Mouse (Mus musculus): ENCODE results near the gene Slc27a1. TPM values are rescaled to one million over a fixed set of nuclear protein-coding genes. Genes with fewer than 3 reads are reported as not detected.

Slc27a1 gene
- total and polyA plus RNA-seq, 3 experiments: 0.46 to 1.3 TPM; not detected in 1

DNA sequence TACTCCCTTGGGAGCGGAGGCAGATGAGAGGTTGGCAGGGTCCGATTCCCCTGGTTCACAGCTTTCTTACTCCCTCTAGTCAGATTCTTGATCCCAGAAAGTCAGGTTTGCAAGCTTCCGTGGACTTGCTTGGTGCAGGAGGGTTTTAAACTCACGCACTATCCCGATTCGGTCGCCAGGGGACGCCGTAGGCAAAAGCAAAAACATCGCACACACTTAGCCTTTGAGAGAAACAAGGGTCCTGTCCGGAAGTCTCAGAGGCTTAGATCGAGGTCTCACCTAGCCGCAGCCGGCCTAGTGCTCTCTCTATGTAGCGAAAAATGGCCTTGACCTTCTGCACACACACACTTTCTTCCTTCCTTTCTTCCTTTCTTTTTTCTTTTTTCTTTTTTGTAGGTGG, 7.3 kb upstream of the Slc27a1 start:
- H3K79me2 ChIP-seq (ENCODE audit: control insufficient read depth, insufficient read depth, low read length, poor library complexity): no peaks in the 10 kb centered on the region
- H3K27me3 ChIP-seq (ENCODE audit: control insufficient read depth in 1 of 2, insufficient read depth in 2 of 2, low read length in 2 of 2): no peaks in the 10 kb centered on the region
- peak; percentile 81 for DNase-seq (ENCODE audit: low read depth, low spot score)

DNA sequence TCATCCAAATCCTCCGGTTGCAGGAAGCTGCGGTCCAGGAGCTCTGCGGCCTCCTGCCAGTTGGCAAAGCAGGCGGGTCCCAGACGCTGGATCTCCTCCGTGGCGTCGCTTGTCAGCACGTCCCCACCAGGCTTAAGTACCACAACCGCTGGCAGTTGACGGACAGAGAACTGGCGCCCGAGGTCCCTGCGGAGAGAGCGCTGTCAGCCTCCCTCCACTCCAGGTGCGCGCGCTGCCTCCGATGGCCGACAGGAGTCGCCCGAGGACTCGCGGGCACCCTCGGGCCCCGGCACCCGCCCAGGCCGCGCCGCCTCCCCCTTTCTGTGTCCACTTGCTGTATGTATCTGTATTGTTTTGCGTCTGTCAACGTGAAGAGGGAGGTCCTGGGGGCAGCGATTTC, 5.9 kb upstream of the Slc27a1 start:
- H3K27me3 ChIP-seq (ENCODE audit: control insufficient read depth in 1 of 2, insufficient read depth in 2 of 2, low read length in 2 of 2): no peaks in the 10 kb centered on the region

More for the DNA sequence above, 7.3 kb upstream of the Slc27a1 start:
- Histone ChIP-seq H3K4me3 (ENCODE audit: control insufficient read depth in 1 of 2, insufficient read depth in 1 of 2, low read depth in 2 of 2, low read length in 2 of 2) (no peak overlapping the region), H3K4me1 (ENCODE audit: control insufficient read depth in 1 of 2, insufficient read depth in 2 of 2, low read length in 2 of 2) (peaks cover 4 to 11% of the 10 kb centered on the region in 2 experiments; a peak in 3 of 4 replicates), H3K27ac (ENCODE audit: control insufficient read depth, low read depth, low read length) (no peak overlapping the region), H3K9me3 (replicated peaks; ENCODE audit: insufficient read depth, low read length) (no peaks in the 10 kb centered on the region), H3K9ac (ENCODE audit: control insufficient read depth, low read depth, low read length, poor library complexity, severe bottlenecking) (no peak overlapping the region), H3K36me3 (ENCODE audit: control insufficient read depth in 1 of 2, insufficient read depth in 2 of 2, low read length in 2 of 2) (peaks cover 0 to 7% of the 10 kb centered on the region in 2 experiments; a peak in 2 of 4 replicates)
- TF ChIP-seq E2F4 (IDR thresholded peaks at IDR 0.05; ENCODE audit: borderline replicate concordance, low read depth, low read length): no peak
- TF ChIP-seq HCFC1 (IDR thresholded peaks at IDR 0.05; ENCODE audit: low read depth, low read length): no peak
- TF ChIP-seq TAL1 (IDR thresholded peaks at IDR 0.05; ENCODE audit: low read length): no peak
- TF ChIP-seq RAD21 (IDR thresholded peaks at IDR 0.05; ENCODE audit: low read depth, low read length): peak; percentile 69
- TF ChIP-seq TCF12 (IDR thresholded peaks at IDR 0.05; ENCODE audit: low read depth, low read length): no peak
- TF ChIP-seq SMC3 (IDR thresholded peaks at IDR 0.05; ENCODE audit: low read depth, low read length): peak; percentile 79
- peak; percentile 52; the same call in 1 of the 2 replicates for TF ChIP-seq ZC3H11A (IDR thresholded peaks at IDR 0.05; ENCODE audit: low read depth, low read length)
- no peak for TF ChIP-seq USF2 (IDR thresholded peaks at IDR 0.05; ENCODE audit: borderline replicate concordance in 1 of 2, insufficient read depth in 1 of 2, low read depth in 1 of 2, low read length in 2 of 2)
- no peak for TF ChIP-seq UBTF (IDR thresholded peaks at IDR 0.05; ENCODE audit: borderline replicate concordance, insufficient read depth, low read depth, low read length)
- peak; percentile 70 to 74 (median 72) for TF ChIP-seq CTCF (IDR thresholded peaks at IDR 0.05 in 2 of 3, conservative IDR thresholded peaks at IDR 0.05 in 1 of 3; ENCODE audit: control insufficient read depth in 1 of 3, insufficient read depth in 1 of 3, low read depth in 2 of 3, low read length in 3 of 3, poor library complexity in 1 of 3, severe bottlenecking in 1 of 3)

DNA sequence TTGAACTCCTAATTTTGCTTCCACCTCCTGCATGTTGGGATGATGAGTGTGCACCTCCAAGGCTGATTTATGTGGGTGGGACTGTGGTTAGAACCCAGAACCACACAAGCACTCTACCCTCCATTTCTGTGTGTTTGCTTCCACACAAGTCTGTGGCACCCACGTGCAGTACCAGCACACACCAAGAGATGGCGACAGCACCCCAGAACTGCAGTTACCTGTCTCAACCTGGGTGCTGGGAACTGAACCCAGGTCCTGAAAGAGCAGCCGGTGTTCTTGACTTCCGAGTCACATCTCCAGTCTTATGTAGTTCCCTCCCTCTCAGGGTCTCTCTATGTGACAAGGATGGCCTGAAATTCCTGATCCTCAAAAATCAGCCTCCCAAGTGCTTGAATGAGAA, 4.7 kb upstream of the Slc27a1 start:
- H3K36me3 ChIP-seq (ENCODE audit: control insufficient read depth in 1 of 2, insufficient read depth in 2 of 2, low read length in 2 of 2): peaks cover 0 to 4% of the 10 kb centered on the region in 2 experiments; a peak in 2 of 4 replicates
- H3K27ac ChIP-seq (ENCODE audit: control insufficient read depth, low read depth, low read length): no peak overlapping the region
- no peak overlapping the region for H3K4me3 ChIP-seq (ENCODE audit: control insufficient read depth in 1 of 2, insufficient read depth in 1 of 2, low read depth in 2 of 2, low read length in 2 of 2)
- TF ChIP-seq MAX (IDR thresholded peaks at IDR 0.05; ENCODE audit: low read length) (no peak), GATA1 (IDR thresholded peaks at IDR 0.05; ENCODE audit: low read depth, low read length) (no peak), RAD21 (IDR thresholded peaks at IDR 0.05; ENCODE audit: low read depth, low read length) (peak; percentile 8; the same call in 1 of the 2 replicates), CTCF (IDR thresholded peaks at IDR 0.05 in 2 of 3, conservative IDR thresholded peaks at IDR 0.05 in 1 of 3; ENCODE audit: control insufficient read depth in 1 of 3, insufficient read depth in 1 of 3, low read depth in 2 of 3, low read length in 3 of 3, poor library complexity in 1 of 3, severe bottlenecking in 1 of 3) (peak; percentile 19 to 48 (median 27); a peak in 4 of 6 replicates)
- DNase-seq (ENCODE audit: low read depth, low spot score): no peak
- no peaks in the 10 kb centered on the region for H3K27me3 ChIP-seq (ENCODE audit: control insufficient read depth in 1 of 2, insufficient read depth in 2 of 2, low read length in 2 of 2)
- H3K9me3 ChIP-seq (replicated peaks; ENCODE audit: insufficient read depth, low read length): no peaks in the 10 kb centered on the region
- no peaks in the 10 kb centered on the region for H3K79me2 ChIP-seq (ENCODE audit: control insufficient read depth, insufficient read depth, low read length, poor library complexity)
- no peak overlapping the region for H3K9ac ChIP-seq (ENCODE audit: control insufficient read depth, low read depth, low read length, poor library complexity, severe bottlenecking)
- H3K4me1 ChIP-seq (ENCODE audit: control insufficient read depth in 1 of 2, insufficient read depth in 2 of 2, low read length in 2 of 2): peaks cover 4 to 7% of the 10 kb centered on the region in 2 experiments; a peak in 3 of 4 replicates

More for the DNA sequence above, 5.9 kb upstream of the Slc27a1 start:
- Histone ChIP-seq H3K27ac (ENCODE audit: control insufficient read depth, low read depth, low read length) (no peak overlapping the region), H3K36me3 (ENCODE audit: control insufficient read depth in 1 of 2, insufficient read depth in 2 of 2, low read length in 2 of 2) (peaks cover 0 to 7% of the 10 kb centered on the region in 2 experiments; a peak in 2 of 4 replicates), H3K4me3 (ENCODE audit: control insufficient read depth in 1 of 2, insufficient read depth in 1 of 2, low read depth in 2 of 2, low read length in 2 of 2) (no peak overlapping the region), H3K9me3 (replicated peaks; ENCODE audit: insufficient read depth, low read length) (no peaks in the 10 kb centered on the region), H3K79me2 (ENCODE audit: control insufficient read depth, insufficient read depth, low read length, poor library complexity) (no peaks in the 10 kb centered on the region), H3K4me1 (ENCODE audit: control insufficient read depth in 1 of 2, insufficient read depth in 2 of 2, low read length in 2 of 2) (peaks cover 4 to 11% of the 10 kb centered on the region in 2 experiments; a peak in 3 of 4 replicates), H3K9ac (ENCODE audit: control insufficient read depth, low read depth, low read length, poor library complexity, severe bottlenecking) (no peak overlapping the region)
- no peak for DNase-seq (ENCODE audit: low read depth, low spot score)
- no peak for TF ChIP-seq GATA1 (IDR thresholded peaks at IDR 0.05; ENCODE audit: low read depth, low read length)
- TF ChIP-seq CHD2 (IDR thresholded peaks at IDR 0.05; ENCODE audit: low read length): no peak
- TF ChIP-seq MAX (IDR thresholded peaks at IDR 0.05; ENCODE audit: low read length): no peak
- no peak for TF ChIP-seq JUND (IDR thresholded peaks at IDR 0.05; ENCODE audit: low read depth, low read length)
- no peak for TF ChIP-seq BHLHE40 (IDR thresholded peaks at IDR 0.05; ENCODE audit: borderline replicate concordance, low read depth, low read length)
- no peak for TF ChIP-seq MAZ (IDR thresholded peaks at IDR 0.05; ENCODE audit: low read depth, low read length)
- TF ChIP-seq KAT2A (conservative IDR thresholded peaks at IDR 0.05; ENCODE audit: low read depth, low read length): no peak

All from MEL (cell line).